Mouse (Mus musculus) spleen, adult 2 months (tissue): ENCODE measurements around the gene Npas3. TPM values are rescaled to one million over a fixed set of nuclear protein-coding genes. Genes with fewer than 3 reads are reported as not detected.
A peak's percentile ranks its signal among the peaks of the same experiment; 100 is the strongest.

Experiments
- DNase-seq, 2 experiments: peaks; one replicate each; pipeline versions ENCODE4 v3.0.0 to v3.0.0-alpha.2; 2012 to 2021; ENCODE audit warnings: low spot score in 2 of 2, low read depth in 1 of 2
- H3K27ac ChIP-seq: fragments of 200-500 bp; 2 replicates; pipeline ENCODE4 v1.5.1; 2012; ENCODE audit warnings: low read length, inconsistent platforms; ENCODE audit not compliant: insufficient read depth
- H3K27me3 ChIP-seq: fragments of 200-500 bp; 2 replicates; pipeline ENCODE4 v1.6.1; 2012; ENCODE audit warnings: mild to moderate bottlenecking, moderate library complexity, low read length, inconsistent platforms; ENCODE audit not compliant: control insufficient read depth, insufficient read depth
- H3K36me3 ChIP-seq: fragments of 200-500 bp; 2 replicates; pipeline ENCODE4 v1.6.1; 2012; ENCODE audit warnings: mild to moderate bottlenecking, low read length, inconsistent platforms; ENCODE audit not compliant: control insufficient read depth, insufficient read depth
- H3K4me1 ChIP-seq: fragments of 200-500 bp; 2 replicates; pipeline ENCODE4 v1.6.1; 2011; ENCODE audit warnings: inconsistent platforms; ENCODE audit not compliant: control insufficient read depth, insufficient read depth, insufficient read length
- H3K4me3 ChIP-seq: fragments of 200-500 bp; 2 replicates; pipeline ENCODE4 v1.5.1; 2011; ENCODE audit warnings: mild to moderate bottlenecking, inconsistent platforms; ENCODE audit not compliant: insufficient read depth, insufficient read length; ENCODE audit errors: extremely low read depth
- CTCF ChIP-seq: fragments of 200-500 bp; IDR thresholded peaks from 2 replicates; pipeline ENCODE4 v1.5.1; 2011; ENCODE audit warnings: mild to moderate bottlenecking, inconsistent platforms; ENCODE audit not compliant: insufficient read depth, insufficient read length, insufficient replicate concordance; ENCODE audit errors: extremely low read depth
- POLR2A ChIP-seq: fragments of 200-500 bp; IDR thresholded peaks from 2 replicates; pipeline ENCODE4 v1.6.1; 2011; ENCODE audit warnings: low read depth, low read length, inconsistent platforms
- WGBS: fragments of 180-500 bp; shearing (Covaris S2); methylation state at CpG from one replicate; pipeline ENCODE4 v1.1.7; 2018; 5-methylcytosine and 5-hydroxymethylcytosine counted together
- polyA plus RNA-seq: library from polyadenylated mRNA; depleted of rRNA; stranded (reverse); fragments of >200 nt; gene quantifications from 2 replicates; pipeline ENCODE4 v1.2.3, GENCODE M21; 2012

Gene Npas3
- polyA plus RNA-seq, 1 experiment: 0.26 TPM

DNA sequence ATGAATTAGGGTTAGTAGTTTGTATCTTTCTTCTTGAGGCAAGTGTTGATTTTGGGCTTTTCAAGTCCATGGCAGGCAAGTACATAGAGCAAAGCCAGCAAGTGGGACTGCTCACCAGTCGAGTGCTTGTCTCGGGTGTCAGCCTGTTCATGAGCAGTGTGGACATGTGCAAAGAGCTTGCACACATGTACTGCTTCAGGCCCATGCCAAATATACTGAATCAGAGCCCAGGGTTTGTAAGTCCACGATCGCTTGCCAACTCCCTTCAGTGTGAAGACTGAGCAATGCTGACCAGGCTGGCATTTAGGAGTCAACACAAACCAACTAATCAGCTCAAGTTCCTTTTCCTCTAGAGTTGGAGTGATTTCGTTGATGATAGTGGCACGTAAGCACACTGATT is 805.1 kb downstream of the Npas3 start:
- Histone ChIP-seq H3K27me3 (no peaks in the 10 kb centered on the region), H3K27ac (no peak overlapping the region), H3K4me3 (no peak overlapping the region), H3K4me1 (no peaks in the 10 kb centered on the region), H3K36me3 (no peaks in the 10 kb centered on the region)
- 88% methylated on average over 6 of the region's 6 CpGs for WGBS
- TF ChIP-seq CTCF: no peak
- no peak for TF ChIP-seq POLR2A
- DNase-seq: no peak

DNA sequence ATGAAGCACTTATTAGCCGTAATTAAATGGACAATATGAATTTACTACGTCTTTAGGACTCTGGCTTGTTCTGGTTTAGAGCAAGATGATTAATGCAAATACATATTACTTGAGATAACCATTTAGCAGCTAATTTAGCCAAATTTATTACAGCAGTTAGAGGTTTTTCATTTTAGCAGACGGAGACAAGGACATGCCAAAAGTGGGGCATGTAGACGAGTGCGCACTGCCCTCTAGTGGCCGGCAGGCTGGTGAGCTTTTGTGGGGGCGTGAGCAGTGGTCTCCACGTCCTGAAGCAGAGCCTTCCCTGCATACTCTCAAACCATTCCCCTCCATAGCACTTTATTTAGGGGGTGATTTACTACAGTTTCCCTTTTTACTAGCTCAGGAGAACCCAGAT is 812.3 kb downstream of the Npas3 start:
- WGBS: 23% methylated on average over 8 of the region's 8 CpGs
- no peak for DNase-seq
- no peak overlapping the region for H3K4me3 ChIP-seq
- H3K36me3 ChIP-seq: no peaks in the 10 kb centered on the region
- no peaks in the 10 kb centered on the region for H3K27me3 ChIP-seq
- peak; percentile 60; the same call in 1 of the 2 replicates for TF ChIP-seq CTCF
- TF ChIP-seq POLR2A: no peak
- H3K27ac ChIP-seq: no peak overlapping the region
- H3K4me1 ChIP-seq: no peaks in the 10 kb centered on the region

DNA sequence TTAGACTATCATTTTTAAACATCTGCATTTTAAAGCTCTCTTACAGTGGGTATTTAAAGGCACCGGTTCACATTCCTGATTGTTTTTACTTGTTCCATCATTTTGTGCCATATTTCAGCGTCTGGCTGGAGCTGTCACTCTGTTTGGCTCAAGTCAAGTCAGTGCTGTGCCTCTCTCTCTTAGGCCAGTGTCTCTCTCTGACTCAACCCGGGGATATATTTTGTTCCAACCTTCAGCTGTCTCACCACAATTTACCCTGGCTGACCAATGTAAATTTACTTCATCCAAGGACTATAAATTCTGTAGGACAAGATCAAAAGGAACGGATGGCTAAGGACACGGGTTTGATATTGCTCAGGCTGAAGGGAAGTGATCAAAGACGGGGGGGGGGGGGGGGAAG is 812.7 kb downstream of the Npas3 start:
- 54% methylated on average over 6 of the region's 6 CpGs for WGBS

DNA sequence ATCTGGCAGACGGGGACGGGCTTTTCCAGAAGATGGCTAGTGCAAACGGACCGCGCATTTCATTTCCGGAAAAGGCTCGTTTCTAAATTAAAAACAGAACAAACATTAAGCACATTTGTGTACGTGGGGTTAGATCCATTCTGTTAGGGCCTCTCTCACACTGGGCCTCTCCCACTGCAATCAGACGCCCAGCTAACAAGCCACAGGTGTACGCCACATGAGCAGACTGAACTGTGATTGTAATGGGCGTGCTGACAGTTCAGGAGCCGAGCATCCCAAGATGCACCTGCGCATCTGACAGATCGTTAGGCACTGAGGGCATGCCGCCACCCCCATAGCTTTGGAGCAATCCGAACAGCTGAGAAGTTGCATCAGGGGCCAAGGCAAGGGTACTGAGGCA is 816.5 kb downstream of the Npas3 start:
- Histone ChIP-seq H3K4me3 (no peak overlapping the region), H3K36me3 (no peaks in the 10 kb centered on the region), H3K4me1 (peaks cover 5% of the 10 kb centered on the region; the same call in 1 of the 2 replicates), H3K27me3 (peaks cover 6% of the 10 kb centered on the region), H3K27ac (no peak overlapping the region)
- DNase-seq: no peak
- 89% methylated on average over 16 of the region's 16 CpGs for WGBS
- TF ChIP-seq CTCF (no peak), POLR2A (no peak)

More for the DNA sequence above, 812.7 kb downstream of the Npas3 start:
- no peaks in the 10 kb centered on the region for H3K27me3 ChIP-seq
- no peak for DNase-seq
- H3K4me1 ChIP-seq: no peaks in the 10 kb centered on the region
- H3K4me3 ChIP-seq: no peak overlapping the region
- no peak overlapping the region for H3K27ac ChIP-seq
- H3K36me3 ChIP-seq: no peaks in the 10 kb centered on the region
- TF ChIP-seq POLR2A: no peak
- TF ChIP-seq CTCF: no peak

DNA sequence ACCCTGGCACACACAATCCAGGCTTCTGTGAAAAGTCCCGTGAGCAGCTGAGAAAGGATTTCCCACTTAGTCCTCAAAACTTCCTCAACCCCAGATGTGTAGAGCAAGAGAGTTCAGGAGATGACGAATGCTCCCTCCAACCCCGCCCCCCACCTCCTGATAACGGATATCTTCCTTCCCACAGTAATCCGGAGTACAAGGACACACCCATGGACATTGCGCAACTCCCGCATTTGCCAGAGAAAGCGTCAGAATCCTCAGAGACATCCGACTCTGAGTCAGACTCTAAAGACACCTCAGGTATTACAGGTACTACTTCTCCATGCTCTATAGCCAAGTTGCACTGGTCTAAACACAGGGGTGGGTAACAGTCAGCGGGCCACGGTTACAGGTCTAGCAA is 817.1 kb downstream of the Npas3 start:
- WGBS: 62% methylated on average over 11 of the region's 11 CpGs

DNA sequence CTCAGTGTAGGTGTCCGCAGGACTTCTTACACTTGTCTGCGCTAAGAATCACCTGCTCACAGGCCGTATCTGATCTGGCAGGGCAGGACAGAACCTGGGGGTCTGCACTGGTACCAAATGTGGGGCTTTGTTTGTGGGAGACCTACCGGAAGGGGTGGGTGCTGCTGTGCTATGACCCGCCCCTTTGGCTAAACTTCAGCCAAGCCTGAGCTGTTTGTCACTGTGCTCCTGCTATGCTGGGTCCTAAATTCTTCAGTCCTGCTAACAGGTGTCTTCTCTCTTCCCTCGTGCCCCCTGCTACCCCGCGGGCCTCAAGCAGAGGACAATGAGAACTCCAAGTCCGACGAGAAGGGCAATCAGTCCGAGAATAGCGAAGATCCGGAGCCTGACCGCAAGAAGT is 818.9 kb downstream of the Npas3 start:
- TF ChIP-seq POLR2A (no peak), CTCF (no peak)
- DNase-seq: no peak
- peaks cover 5% of the 10 kb centered on the region; the same call in 1 of the 2 replicates for H3K4me1 ChIP-seq
- no peak overlapping the region for H3K27ac ChIP-seq
- H3K36me3 ChIP-seq: no peaks in the 10 kb centered on the region
- WGBS: 36% methylated on average over 14 of the region's 14 CpGs
- no peak overlapping the region for H3K4me3 ChIP-seq
- H3K27me3 ChIP-seq: peaks cover 6% of the 10 kb centered on the region

More for the DNA sequence above, 817.1 kb downstream of the Npas3 start:
- Histone ChIP-seq H3K27ac (no peak overlapping the region), H3K4me1 (peaks cover 5% of the 10 kb centered on the region; the same call in 1 of the 2 replicates), H3K4me3 (no peak overlapping the region), H3K36me3 (no peaks in the 10 kb centered on the region), H3K27me3 (peaks cover 6% of the 10 kb centered on the region)
- TF ChIP-seq POLR2A (no peak), CTCF (no peak)
- no peak for DNase-seq

DNA sequence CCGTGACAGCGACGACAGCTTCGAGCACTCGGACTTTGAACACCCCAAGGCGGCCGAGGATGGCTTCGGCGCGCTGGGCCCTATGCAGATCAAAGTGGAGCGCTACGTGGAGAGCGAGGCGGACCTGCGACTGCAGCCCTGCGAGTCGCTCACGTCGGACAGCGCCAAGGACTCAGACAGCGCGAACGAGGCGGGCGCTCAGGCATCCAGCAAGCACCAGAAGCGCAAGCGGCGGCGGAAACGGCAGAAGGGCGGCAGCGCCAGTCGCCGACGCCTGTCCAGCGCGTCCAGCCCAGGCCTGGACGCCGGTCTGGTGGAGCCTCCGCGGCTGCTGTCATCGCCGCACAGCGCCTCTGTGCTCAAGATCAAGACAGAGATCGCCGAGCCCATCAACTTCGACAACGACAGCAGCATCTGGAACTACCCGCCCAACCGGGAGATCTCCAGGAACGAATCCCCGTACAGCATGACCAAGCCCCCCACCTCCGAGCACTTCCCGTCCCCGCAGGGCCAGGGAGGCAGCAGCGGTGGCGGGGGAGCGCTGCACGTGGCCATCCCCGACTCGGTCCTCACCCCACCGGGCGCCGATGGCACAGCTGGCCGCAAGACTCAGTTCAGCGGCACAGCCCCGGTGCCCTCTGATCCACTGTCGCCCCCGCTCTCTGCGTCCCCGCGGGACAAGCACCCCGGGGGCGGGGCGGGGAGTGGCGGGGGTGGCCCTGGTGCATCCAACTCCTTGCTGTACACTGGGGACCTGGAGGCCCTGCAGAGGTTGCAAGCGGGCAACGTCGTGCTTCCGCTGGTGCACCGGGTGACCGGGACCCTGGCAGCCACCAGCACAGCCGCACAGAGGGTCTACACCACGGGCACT is 819.6 kb downstream of the Npas3 start:
- no peak for TF ChIP-seq CTCF
- no peak for TF ChIP-seq POLR2A
- Histone ChIP-seq H3K36me3 (no peaks in the 10 kb centered on the region), H3K4me1 (peaks cover 5% of the 10 kb centered on the region; the same call in 1 of the 2 replicates), H3K4me3 (no peak overlapping the region), H3K27me3 (peaks cover 6% of the 10 kb centered on the region), H3K27ac (no peak overlapping the region)
- DNase-seq: no peak
- WGBS: 9% methylated on average over 84 of the region's 84 CpGs
